ENCODE assay signal across 11 mouse cellular contexts in the genomic region with DNA sequence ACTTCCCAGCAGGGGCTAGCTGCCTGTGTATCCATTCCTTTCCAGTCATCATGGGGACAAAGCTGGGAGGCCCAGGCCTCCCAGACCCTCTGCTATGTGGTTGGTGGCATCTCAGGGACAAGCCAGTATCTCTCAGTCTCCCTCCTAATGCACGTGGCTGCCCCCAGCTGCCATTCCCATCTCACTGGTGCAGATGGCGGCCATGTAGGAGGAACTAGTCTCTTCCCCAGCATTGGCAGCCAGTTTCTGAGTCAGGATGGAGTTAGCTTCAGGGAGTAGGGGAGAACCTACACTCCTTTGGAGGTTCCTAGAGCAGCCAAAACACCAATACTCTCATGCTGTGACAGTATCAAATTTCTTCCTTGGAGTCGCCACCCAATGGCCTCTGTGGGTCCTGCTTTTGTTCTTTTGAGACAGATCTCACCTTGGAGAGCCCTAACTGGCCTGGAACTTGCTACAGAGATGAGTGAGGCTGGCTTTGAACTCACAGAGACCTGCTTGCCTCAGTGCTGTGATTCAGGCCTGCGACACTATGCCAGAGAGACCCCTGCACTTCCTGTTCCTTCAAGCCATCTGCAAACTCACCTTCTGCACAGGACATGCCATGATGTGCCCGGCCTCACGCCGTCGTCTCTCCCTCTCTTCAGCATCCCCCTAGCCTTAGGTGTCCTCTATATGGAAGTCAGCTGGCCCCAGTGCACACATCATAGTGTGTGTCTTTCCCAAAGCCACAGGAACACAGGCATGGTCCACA. TPM values are rescaled to one million over a fixed set of nuclear protein-coding genes. Genes with fewer than 3 reads are reported as not detected.
DNase-seq lines count a peak whose midpoint lies in the region; ATAC-seq and TF ChIP-seq lines count a peak whose summit lies in the region.
"Had no signal": no experiment of that assay in that cellular context is flagged by ENCODE, and none has a peak within 500 bp of the region (broad histone marks: within the 10 kb centered on the region; RNA-seq: fewer than 3 reads in every experiment).

No protein-coding gene starts in this region.

- no peaks in the 10 kb centered on the region for H3K9me3 ChIP-seq in heart, embryonic 12.5 days (replicated peaks)
- H3K9me3 ChIP-seq: midbrain, embryonic 10.5 days had no signal

- peaks cover 5% of the 10 kb centered on the region; the same call in 1 of the 2 replicates for H3K36me3 ChIP-seq in heart, embryonic 12.5 days
- H3K36me3 ChIP-seq in spleen, adult 2 months (ENCODE audit: control insufficient read depth, insufficient read depth, low read length) = no peaks in the 10 kb centered on the region
- H3K36me3 ChIP-seq: midbrain, embryonic 10.5 days had no signal

- H3K9ac ChIP-seq in heart, embryonic 12.5 days = peak overlapping the region; percentile 50; the same call in 1 of the 2 replicates

- no peak for TF ChIP-seq POLR2A in spleen, adult 2 months (IDR thresholded peaks at IDR 0.05; ENCODE audit: low read depth, low read length)

- no peaks in the 10 kb centered on the region for H3K27me3 ChIP-seq in heart, embryonic 12.5 days (replicated peaks)
- no peaks in the 10 kb centered on the region for H3K27me3 ChIP-seq in spleen, adult 2 months (ENCODE audit: control insufficient read depth, insufficient read depth, low read length)

- H3K4me3 ChIP-seq in heart, embryonic 12.5 days = no peak overlapping the region; the same call in 1 of the 2 replicates
- peak overlapping the region; percentile 28; the same call in 1 of the 2 replicates for H3K4me3 ChIP-seq in spleen, adult 2 months (ENCODE audit: extremely low read depth, insufficient read depth, insufficient read length)
- H3K4me3 ChIP-seq: midbrain, embryonic 10.5 days had no signal

- no peak for TF ChIP-seq CTCF in spleen, adult 2 months (IDR thresholded peaks at IDR 0.05; ENCODE audit: extremely low read depth, insufficient read depth, insufficient read length, insufficient replicate concordance)

- 66% methylated on average over 8 of the region's 8 CpGs for WGBS in heart, embryonic 12.5 days
- WGBS in spleen, adult 2 months = 53% methylated on average over 8 of the region's 8 CpGs

- H3K4me1 ChIP-seq in heart, embryonic 12.5 days (replicated peaks) = peaks cover 62% of the 10 kb centered on the region
- peaks cover 16% of the 10 kb centered on the region; the same call in 1 of the 2 replicates for H3K4me1 ChIP-seq in spleen, adult 2 months (ENCODE audit: control insufficient read depth, insufficient read depth, insufficient read length)

- H3K27ac ChIP-seq in heart, embryonic 12.5 days (ENCODE audit: poor library complexity, severe bottlenecking) = peak overlapping the region; percentile 71
- H3K27ac ChIP-seq in spleen, adult 2 months (ENCODE audit: insufficient read depth, low read length) = no peak overlapping the region
- H3K27ac ChIP-seq: hindbrain, postnatal 0 days; midbrain, embryonic 10.5 days had no signal

- H3K4me2 ChIP-seq in heart, embryonic 12.5 days = peak overlapping the region; percentile 51

- DNase-seq in heart, postnatal 4 days = no peak
- no peak for DNase-seq in spleen, adult 2 months (ENCODE audit: low read depth in 1 of 2, low spot score in 2 of 2)
- no peak for DNase-seq in spleen, postnatal 4 days (ENCODE audit: low spot score in 2 of 2)
- DNase-seq in kidney, postnatal 36 days = no peak
- DNase-seq in layer of hippocampus, adult 9-10 months (ENCODE audit: low spot score) = no peak
- DNase-seq: adrenal gland, postnatal 14 days had no signal

- no peak for ATAC-seq in heart, embryonic 12.5 days (ENCODE audit: insufficient number of reproducible peaks, low FRiP score)
- peak; percentile 20; the same call in 1 of the 2 replicates for ATAC-seq in erythroid progenitor cell, adult 5-6 weeks (replicated peaks; ENCODE audit: low FRiP score, poor library complexity, severe bottlenecking)
- ATAC-seq in megakaryocyte progenitor cell, adult 5-6 weeks (replicated peaks; ENCODE audit: poor library complexity) = peak; percentile 22; the same call in 1 of the 2 replicates
- ATAC-seq: hindbrain, postnatal 0 days had no signal

RNA-seq across cellular contexts. Expression of gene Hk1, which starts 52.7 kb away (rescaled TPM):
- 215 and 227 TPM in 2 replicates for polyA plus RNA-seq in heart, embryonic 12.5 days (2016; fragmentation: Nextera tagmentation; extraction: Ambion mirVana)
- total RNA-seq in heart, postnatal 4 days (2021) = 100 to 1,000 TPM; 235 to 242 TPM
- 31.0 and 38.5 TPM in 2 replicates for polyA plus RNA-seq in spleen, adult 2 months (2012; rRNA removed)
- total RNA-seq in erythroid progenitor cell, adult 5-6 weeks (2015; ENCODE audit: low replicate concordance) = 101 and 130 TPM in 2 replicates
- total RNA-seq in erythroid progenitor cell, adult 5-6 weeks (2017; ENCODE audit: low replicate concordance) = 269 and 272 TPM in 2 replicates
- 30.9 and 37.2 TPM in 2 replicates for total RNA-seq in megakaryocyte progenitor cell, adult 5-6 weeks (2015)
- total RNA-seq in megakaryocyte progenitor cell, adult 5-6 weeks (2017) = 86.2 and 116 TPM in 2 replicates
